Mouse (Mus musculus) C2C12 (cell line): ENCODE measurements around the gene Parp8. TPM values are rescaled to one million over a fixed set of nuclear protein-coding genes. Genes with fewer than 3 reads are reported as not detected.

Experiments
- H3K27me3 ChIP-seq: one replicate; pipeline ENCODE4 v1.6.1; 2011; ENCODE audit not compliant: control insufficient read depth, insufficient read depth, insufficient read length
- H3K36me3 ChIP-seq: one replicate; pipeline ENCODE4 v1.6.1; 2011; ENCODE audit not compliant: control insufficient read depth, insufficient read depth
- H3K4me3 ChIP-seq: one replicate; pipeline ENCODE4 v1.5.1; 2011; ENCODE audit warnings: mild to moderate bottlenecking, control low read depth; ENCODE audit not compliant: poor library complexity, insufficient read depth, severe bottlenecking
- H3K79me2 ChIP-seq: one replicate; pipeline ENCODE4 v1.6.1; 2011; ENCODE audit not compliant: control insufficient read depth, insufficient read depth
- H3K79me3 ChIP-seq: one replicate; pipeline ENCODE4 v1.6.1; 2011; ENCODE audit warnings: low read depth, control low read depth
- H3ac ChIP-seq: one replicate; pipeline ENCODE3; 2011; ENCODE audit warnings: low read depth; ENCODE audit not compliant: control insufficient read depth, insufficient read length
- CEBPB ChIP-seq: IDR thresholded peaks from one replicate; pipeline ENCODE4 v1.6.1; 2011; ENCODE audit warnings: low read depth, mild to moderate bottlenecking, control low read depth, moderate library complexity
- CTCF ChIP-seq: IDR thresholded peaks from one replicate; pipeline ENCODE4 v1.5.1; 2011; ENCODE audit not compliant: control insufficient read depth, insufficient read depth, insufficient read length
- FOSL1 ChIP-seq: IDR thresholded peaks from one replicate; pipeline ENCODE4 v1.8.0; 2011; ENCODE audit warnings: mild to moderate bottlenecking, low read length; ENCODE audit not compliant: poor library complexity, insufficient read depth, severe bottlenecking
- MAX ChIP-seq: IDR thresholded peaks from one replicate; pipeline ENCODE4 v1.6.1; 2011; ENCODE audit warnings: mild to moderate bottlenecking, control low read depth
- MYOD1 ChIP-seq: IDR thresholded peaks from one replicate; pipeline ENCODE4 v1.6.1; 2011; ENCODE audit warnings: low read depth; ENCODE audit not compliant: control insufficient read depth, insufficient read length
- MYOG ChIP-seq: IDR thresholded peaks from one replicate; pipeline ENCODE4 v1.6.1; 2011; ENCODE audit not compliant: control insufficient read depth, insufficient read length; ENCODE audit errors: extremely low read depth
- USF1 ChIP-seq: IDR thresholded peaks from one replicate; pipeline ENCODE4 v1.6.1; 2011; ENCODE audit warnings: low read depth, mild to moderate bottlenecking, control low read depth, moderate library complexity
- polyA plus RNA-seq: library from polyadenylated mRNA; unstranded; fragments of >200 nt; fragmentation: generic; extraction: Trizol; gene quantifications from one replicate; pipeline ENCODE4 v1.2.1, GENCODE M21; 2012; ENCODE audit warnings: missing spikeins

The Parp8 gene
- polyA plus RNA-seq, 1 experiment: 7.7 TPM

- H3ac ChIP-seq: no peak overlapping the region
- no peaks in the 10 kb centered on the region for H3K36me3 ChIP-seq
- no peak for TF ChIP-seq MYOG
- no peak for TF ChIP-seq CEBPB
- TF ChIP-seq MYOD1: no peak
- no peak for TF ChIP-seq USF1
- no peak for TF ChIP-seq FOSL1
- TF ChIP-seq MAX: no peak
- TF ChIP-seq CTCF: no peak
- no peaks in the 10 kb centered on the region for H3K27me3 ChIP-seq
- no peaks in the 10 kb centered on the region for H3K79me3 ChIP-seq
- H3K4me3 ChIP-seq: no peak overlapping the region
- peaks cover 16% of the 10 kb centered on the region for H3K79me2 ChIP-seq
Measured at GRCm38 (mm10) chr13:116951336-116951735, 74.0 kb downstream of the Parp8 start.

DNA sequence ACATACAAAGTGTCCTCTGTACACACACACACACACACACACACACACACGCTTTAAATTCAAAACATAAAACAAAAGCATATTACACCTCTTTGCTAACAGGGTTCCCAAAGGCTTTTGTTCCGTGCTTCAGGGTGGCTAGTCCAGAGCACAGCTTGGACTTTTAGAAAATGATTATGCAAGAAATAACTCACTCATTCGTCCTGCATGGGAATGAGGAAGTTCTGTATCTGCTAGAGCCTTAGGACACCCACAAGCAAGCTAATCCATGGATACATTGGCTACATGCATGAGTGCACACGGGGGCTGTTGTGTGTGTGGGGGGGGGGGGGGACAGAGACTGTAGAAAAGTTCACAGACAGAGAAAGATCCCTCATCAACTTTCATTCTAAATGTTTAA lies 75.8 kb downstream of the Parp8 start:
- no peaks in the 10 kb centered on the region for H3K36me3 ChIP-seq
- no peak overlapping the region for H3ac ChIP-seq
- no peaks in the 10 kb centered on the region for H3K27me3 ChIP-seq
- H3K79me2 ChIP-seq: no peaks in the 10 kb centered on the region
- H3K4me3 ChIP-seq: no peak overlapping the region
- no peak for TF ChIP-seq MYOG
- no peak for TF ChIP-seq MYOD1
- no peak for TF ChIP-seq CEBPB
- no peak for TF ChIP-seq CTCF
- TF ChIP-seq FOSL1: no peak
- no peak for TF ChIP-seq MAX
- TF ChIP-seq USF1: no peak
- peaks cover 3% of the 10 kb centered on the region for H3K79me3 ChIP-seq

- H3K27me3 ChIP-seq: no peaks in the 10 kb centered on the region
- H3K79me3 ChIP-seq: peaks cover 5% of the 10 kb centered on the region
- no peak overlapping the region for H3ac ChIP-seq
- peaks cover 4% of the 10 kb centered on the region for H3K79me2 ChIP-seq
- TF ChIP-seq MAX: no peak
- no peak for TF ChIP-seq CEBPB
- no peak for TF ChIP-seq MYOD1
- TF ChIP-seq CTCF: no peak
- TF ChIP-seq MYOG: no peak
- TF ChIP-seq USF1: no peak
- no peak for TF ChIP-seq FOSL1
- no peak overlapping the region for H3K4me3 ChIP-seq
- no peaks in the 10 kb centered on the region for H3K36me3 ChIP-seq
Measured at GRCm38 (mm10) chr13:116949056-116949455, 76.3 kb downstream of the Parp8 start.

- Histone ChIP-seq H3K4me3 (no peak overlapping the region), H3K79me2 (peaks cover 5% of the 10 kb centered on the region), H3K27me3 (no peaks in the 10 kb centered on the region), H3K36me3 (no peaks in the 10 kb centered on the region), H3K79me3 (peaks cover 5% of the 10 kb centered on the region), H3ac (no peak overlapping the region)
- no peak for TF ChIP-seq FOSL1
- no peak for TF ChIP-seq CEBPB
- TF ChIP-seq CTCF: no peak
- no peak for TF ChIP-seq USF1
- TF ChIP-seq MYOG: no peak
- no peak for TF ChIP-seq MAX
- no peak for TF ChIP-seq MYOD1
Measured at GRCm38 (mm10) chr13:116948299-116948659, 77.1 kb downstream of the Parp8 start.

DNA sequence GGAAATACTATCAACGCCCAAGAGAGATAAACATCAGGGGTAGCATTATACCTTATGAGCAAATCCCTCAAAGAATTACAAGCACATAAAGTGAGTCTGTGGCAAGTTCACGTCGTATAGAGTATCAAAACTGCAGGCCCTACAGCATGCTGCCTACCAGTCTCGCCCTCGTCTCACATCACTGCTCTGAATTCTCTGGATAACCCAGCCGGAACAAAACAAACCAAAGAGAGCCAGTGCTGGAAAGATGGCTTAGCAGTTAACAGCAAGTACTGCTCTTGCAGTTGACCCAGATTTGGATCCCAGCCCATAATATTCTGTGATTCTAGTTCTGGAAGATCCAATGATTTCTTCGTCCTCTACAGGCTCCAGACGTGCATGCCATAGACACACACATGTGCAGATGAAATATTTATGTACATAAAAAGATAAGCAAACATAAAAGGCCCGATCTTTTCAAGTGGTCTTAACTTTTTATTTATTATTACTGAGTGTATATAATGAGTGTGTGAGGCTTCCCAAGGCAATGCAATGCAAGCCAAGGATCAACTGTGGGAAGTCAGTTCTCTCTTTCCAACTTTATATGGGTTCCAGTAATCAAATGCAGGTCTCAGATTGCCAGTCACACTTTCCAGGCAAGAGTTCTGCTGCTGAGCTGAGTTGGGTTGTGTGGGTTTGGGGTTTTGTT lies 77.6 kb downstream of the Parp8 start:
- H3K79me3 ChIP-seq: peaks cover 5% of the 10 kb centered on the region
- peaks cover 10% of the 10 kb centered on the region for H3K79me2 ChIP-seq
- no peak for TF ChIP-seq CTCF
- no peak for TF ChIP-seq USF1
- TF ChIP-seq MYOG: no peak
- H3ac ChIP-seq: no peak overlapping the region
- no peak overlapping the region for H3K4me3 ChIP-seq
- no peaks in the 10 kb centered on the region for H3K27me3 ChIP-seq
- no peaks in the 10 kb centered on the region for H3K36me3 ChIP-seq

- no peak for TF ChIP-seq FOSL1
- TF ChIP-seq CEBPB: no peak
- TF ChIP-seq MYOD1: no peak
- no peak for TF ChIP-seq CTCF
- TF ChIP-seq USF1: no peak
Measured at GRCm38 (mm10) chr13:116946566-116946965, 78.8 kb downstream of the Parp8 start.

More at GRCm38 (mm10) chr13:116946566-116946965, 78.8 kb downstream of the Parp8 start:
- Histone ChIP-seq H3K79me2 (peaks cover 10% of the 10 kb centered on the region), H3K27me3 (no peaks in the 10 kb centered on the region), H3K79me3 (peaks cover 5% of the 10 kb centered on the region), H3K36me3 (no peaks in the 10 kb centered on the region), H3K4me3 (no peak overlapping the region), H3ac (no peak overlapping the region)
